ENCODE assay signal across 26 mouse cellular contexts in the genomic region with DNA sequence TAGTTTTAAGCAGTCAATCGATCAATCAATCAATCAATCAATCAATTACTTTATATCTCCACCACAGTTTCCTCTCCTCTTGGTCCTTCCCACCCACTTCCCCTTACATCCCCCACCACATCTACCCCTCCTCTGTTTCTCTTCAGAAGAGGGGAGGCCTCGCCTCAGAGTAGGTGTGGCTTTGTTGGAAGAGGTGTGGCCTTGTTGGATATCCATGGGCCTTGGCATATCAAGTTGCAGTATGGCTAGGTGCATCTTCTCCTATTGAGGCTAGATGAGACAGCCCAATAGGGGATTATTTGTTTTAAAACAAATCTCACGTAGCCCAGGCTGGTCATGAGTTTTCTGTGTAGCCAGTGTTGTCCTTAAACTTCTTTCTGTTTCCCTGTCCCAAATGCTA. TPM values are rescaled to one million over a fixed set of nuclear protein-coding genes. Genes with fewer than 3 reads are reported as not detected.
A peak's percentile ranks its signal among the peaks of the same experiment; 100 is the strongest.
DNase-seq lines count a peak whose midpoint lies in the region; ATAC-seq and TF ChIP-seq lines count a peak whose summit lies in the region.
"Had no signal": no experiment of that assay in that cellular context is flagged by ENCODE, and none has a peak within 500 bp of the region (broad histone marks: within the 10 kb centered on the region; RNA-seq: fewer than 3 reads in every experiment).

No protein-coding gene starts in this region.

- H3K9me3 ChIP-seq in ES-E14 (ENCODE audit: control insufficient read depth, insufficient read depth, low read depth, low read length), result no peaks in the 10 kb centered on the region

- H3K36me3 ChIP-seq in ES-E14 (ENCODE audit: control insufficient read depth, insufficient read depth, low read length, poor library complexity, severe bottlenecking), result no peaks in the 10 kb centered on the region
- H3K36me3 ChIP-seq: G1E had no signal

- DNase-seq in ES-E14 (ENCODE audit: low read depth, low spot score) (peak; percentile 24), R1 (ENCODE audit: low read depth, low spot score) (peak; percentile 53), ZHBTc4 (ENCODE audit: low read depth, low spot score) (peak; percentile 53), liver (no peak)
- no peak for DNase-seq in yolk sac, embryonic 10.5 days (ENCODE audit: low spot score)
- DNase-seq: adrenal gland, adult 2 months; adrenal gland, adult 8-10 months; adrenal gland, postnatal 10 days; adrenal gland, postnatal 14 days; adrenal gland, postnatal 25 days; adrenal gland, postnatal 36 days; B cell, adult 2 months; cerebellum, adult 11 months; cerebellum, adult 11-12 months; cerebellum, adult 18-20 months; cerebellum, adult 2 months; cerebellum, adult 8-10 months; cerebellum, adult 9-10 months; cerebellum, adult 9-11 months had no signal

- H3K27ac ChIP-seq in ES-E14 (ENCODE audit: insufficient read depth, low read depth, low read length, poor library complexity, severe bottlenecking), result no peak overlapping the region

- no peak for ATAC-seq in activated CD4-positive, CD25-positive, alpha-beta regulatory T cell, adult 4 months
- ATAC-seq: CD4-positive, CD25-positive, alpha-beta regulatory T cell, adult 4 months; Patski had no signal

- H3K9ac ChIP-seq in ES-E14 (ENCODE audit: insufficient read depth, low read depth, low read length, poor library complexity, severe bottlenecking), result no peak overlapping the region

- no peak overlapping the region for H3K4me3 ChIP-seq in ES-E14 (ENCODE audit: insufficient read depth in 1 of 2, low read depth in 1 of 2, low read length in 2 of 2, poor library complexity in 1 of 2, severe bottlenecking in 1 of 2)

- in situ Hi-C loops in ES-E14 (cut with MboI; ENCODE audit: low sequenced_read_pairs in 2 of 2, unreplicated experiment in 2 of 2), result no loop called here

- H3K4me1 ChIP-seq in ES-E14 (ENCODE audit: control insufficient read depth in 2 of 2, insufficient read depth in 2 of 2, low read length in 2 of 2, poor library complexity in 1 of 2), result peaks cover 0 to 3% of the 10 kb centered on the region in 2 experiments; a peak in 1 of 4 replicates

TF ChIP-seq in ES-E14, 5 proteins besides CTCF, POLR2A, EP300 and RAD21:
- TF ChIP-seq ZC3H11A (IDR thresholded peaks at IDR 0.05; ENCODE audit: borderline replicate concordance, low read depth, low read length) (no peak), HCFC1 (IDR thresholded peaks at IDR 0.05; ENCODE audit: borderline replicate concordance, insufficient read depth, low read length) (no peak), ZNF384 (IDR thresholded peaks at IDR 0.05; ENCODE audit: low read depth, low read length) (no peak), CHD2 (IDR thresholded peaks at IDR 0.05; ENCODE audit: low read depth, low read length) (no peak), MAFK (IDR thresholded peaks at IDR 0.05; ENCODE audit: insufficient read depth, low read depth, low read length) (no peak)

RNA-seq across cellular contexts. Expression of a gene that starts 43.3 kb away (rescaled TPM):
- total RNA-seq in ES-E14 (2012; rRNA removed), result 0.13 and 0.32 TPM in 2 replicates
- not detected for polyA plus RNA-seq in activated CD4-positive, CD25-positive, alpha-beta regulatory T cell, adult 4 months (2017; shearing (Covaris generic))
- total RNA-seq: CH12.LX, MEL had no signal
- polyA plus RNA-seq: C2C12; CD4-positive, CD25-positive, alpha-beta regulatory T cell, adult 4 months; G1E had no signal

Comparison
In these comparisons a context has a peak if more than half of its experiments do, and no peak if none do; other contexts are left out.
1. DNase-seq: peak in ES-E14 (single experiment), R1 (single experiment) and ZHBTc4 (single experiment); none in liver (single experiment) and yolk sac, embryonic 10.5 days (single experiment).